Mouse (Mus musculus): ENCODE results near the gene Mapk12.

DNA sequence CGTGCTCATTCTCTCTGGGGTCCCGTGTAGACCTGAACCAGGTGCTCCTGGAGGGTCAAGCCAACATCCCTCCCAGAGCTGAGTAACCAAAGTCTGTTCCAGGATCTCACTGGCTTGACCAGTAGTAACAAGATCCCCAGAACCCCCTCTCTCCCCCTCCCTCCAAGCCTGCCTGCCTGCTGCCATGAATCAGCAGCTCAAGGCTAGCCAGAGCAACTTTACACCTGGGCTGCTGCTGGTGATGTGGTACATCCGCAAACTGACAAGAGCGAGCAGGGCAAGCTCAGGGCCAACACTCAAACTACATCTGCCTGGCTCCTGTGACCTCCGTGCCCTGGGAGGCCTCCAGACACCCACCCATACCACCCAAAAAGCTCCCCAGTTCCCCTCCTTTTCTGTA is 940 bp upstream of the Mapk12 start:
- TF ChIP-seq CTCF (IDR thresholded peaks at IDR 0.05; ENCODE audit: low read depth): no peak
- TF ChIP-seq EP300 (IDR thresholded peaks at IDR 0.05; ENCODE audit: low read depth): no peak

Data from heart, postnatal 0 days (tissue).